Mouse (Mus musculus) adrenal gland, postnatal 14 days (tissue): ENCODE measurements at regions not wholly inside any gene's neighbourhood (a gene's known extent, or its start where the extent isn't known, plus 50 kb on each side); places are given as distances from the start of the nearest gene placed in this dataset.
A peak's percentile ranks its signal among the peaks of the same experiment; 100 is the strongest.

Experiments used
- DNase-seq: peaks from one replicate; pipeline ENCODE4 v3.0.0; 2021; ENCODE audit warnings: mixed read lengths

- no peak for DNase-seq
Measured at GRCm38 (mm10) chr10:98292140-98292539, 565.6 kb upstream of the C030005K15Rik start.

- no peak for DNase-seq
Measured at GRCm38 (mm10) chr10:98305667-98306066, 579.1 kb upstream of the C030005K15Rik start.

GRCm38 (mm10) chr10:98309667-98310066 lies 583.1 kb upstream of the C030005K15Rik start:
- no peak for DNase-seq

DNA sequence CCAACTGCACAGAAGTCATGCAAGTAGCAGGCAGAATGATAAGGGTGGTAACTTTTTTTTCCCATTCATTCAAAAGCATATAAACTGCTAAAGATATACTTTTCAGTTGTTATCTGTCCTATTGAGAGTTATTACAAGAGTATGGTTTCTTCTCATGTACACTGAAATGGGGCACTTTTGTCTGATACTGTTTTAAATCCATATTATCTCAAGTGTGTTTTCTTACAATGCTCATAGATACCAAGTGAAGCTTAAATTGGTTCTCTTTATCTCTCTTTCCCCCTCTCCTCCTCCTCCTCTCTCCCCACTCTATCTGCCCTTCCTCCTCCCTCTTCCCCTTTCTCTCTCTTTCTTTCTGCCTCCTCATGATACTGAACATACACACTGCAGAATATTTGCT lies 584.8 kb upstream of the C030005K15Rik start:
- DNase-seq = no peak

GRCm38 (mm10) chr10:98318416-98318815 lies 591.9 kb upstream of the C030005K15Rik start:
- no peak for DNase-seq

DNA sequence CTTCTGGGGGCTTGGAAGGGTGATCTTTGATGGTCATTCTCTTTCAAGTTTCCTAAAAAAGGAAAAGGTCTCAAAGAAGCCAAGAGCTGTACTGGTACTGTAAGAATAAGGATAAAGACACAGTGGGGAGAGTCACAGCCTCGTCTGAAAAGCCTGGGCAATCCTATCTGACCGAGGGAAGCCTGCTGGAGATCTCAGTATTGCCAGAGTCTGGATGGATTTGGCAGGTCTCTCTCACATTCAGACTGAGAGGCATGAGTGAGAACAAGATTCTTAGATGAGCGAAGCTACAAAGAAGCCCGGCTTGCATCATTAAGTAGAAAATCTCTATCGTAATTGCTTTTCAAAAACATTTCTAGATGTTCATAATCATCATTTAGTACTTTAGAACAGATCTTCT lies 590.4 kb upstream of the Atp2b1 start:
- no peak for DNase-seq

- DNase-seq = no peak
Measured at GRCm38 (mm10) chr10:98324591-98324990, 589.6 kb upstream of the Atp2b1 start.

- DNase-seq = no peak
Measured at GRCm38 (mm10) chr10:98325720-98326119, 588.5 kb upstream of the Atp2b1 start.

GRCm38 (mm10) chr10:98332682-98333081 lies 581.5 kb upstream of the Atp2b1 start:
- DNase-seq = peak; percentile 5

- peak; percentile 17 for DNase-seq
Measured at GRCm38 (mm10) chr10:98333411-98334067, 580.7 kb upstream of the Atp2b1 start.

GRCm38 (mm10) chr10:98343827-98344226 lies 570.4 kb upstream of the Atp2b1 start:
- no peak for DNase-seq

DNA sequence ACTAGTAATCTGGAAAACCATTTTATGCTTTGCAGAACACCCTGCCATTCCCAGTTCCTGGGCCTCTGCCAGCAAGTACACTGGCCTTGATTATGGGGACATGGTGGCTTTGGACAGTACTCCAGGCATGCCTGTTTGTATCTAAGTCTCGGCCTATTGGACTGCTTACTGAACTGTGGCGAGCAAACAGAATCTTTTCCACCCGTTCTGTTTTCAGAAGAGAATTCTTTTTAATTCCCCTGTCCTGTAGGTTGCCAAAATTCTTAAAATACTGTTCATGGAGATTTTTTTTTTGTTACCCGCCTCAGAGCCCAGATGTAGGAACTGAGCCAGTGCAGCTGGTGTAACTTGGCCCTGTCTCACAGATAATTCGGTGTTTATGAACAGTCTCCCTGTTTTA lies 564.7 kb upstream of the Atp2b1 start:
- DNase-seq = peak; percentile 55

GRCm38 (mm10) chr10:98350318-98350926 lies 563.8 kb upstream of the Atp2b1 start:
- DNase-seq = no peak

DNA sequence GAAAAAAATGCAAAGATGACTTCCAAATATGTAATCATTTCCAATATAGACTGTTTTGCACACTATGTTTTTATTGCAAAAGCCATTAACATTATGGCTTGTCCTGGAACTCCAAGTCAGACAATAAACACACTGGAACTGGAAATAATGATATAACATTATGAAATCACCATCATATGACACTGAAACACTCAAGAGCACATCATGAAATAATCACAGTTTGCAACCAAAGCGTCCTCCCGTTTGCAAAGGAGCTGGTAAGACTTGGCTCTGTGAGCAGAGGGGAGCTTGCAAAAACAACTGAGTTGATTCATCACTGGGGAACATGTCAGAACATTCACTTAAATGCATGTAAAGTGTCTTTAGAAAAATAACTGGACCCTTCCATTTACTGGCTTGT lies 562.1 kb upstream of the Atp2b1 start:
- no peak for DNase-seq

GRCm38 (mm10) chr10:98354486-98354885 lies 559.7 kb upstream of the Atp2b1 start:
- DNase-seq = no peak

- DNase-seq = no peak
Measured at GRCm38 (mm10) chr10:98364604-98365003, 549.6 kb upstream of the Atp2b1 start.

DNA sequence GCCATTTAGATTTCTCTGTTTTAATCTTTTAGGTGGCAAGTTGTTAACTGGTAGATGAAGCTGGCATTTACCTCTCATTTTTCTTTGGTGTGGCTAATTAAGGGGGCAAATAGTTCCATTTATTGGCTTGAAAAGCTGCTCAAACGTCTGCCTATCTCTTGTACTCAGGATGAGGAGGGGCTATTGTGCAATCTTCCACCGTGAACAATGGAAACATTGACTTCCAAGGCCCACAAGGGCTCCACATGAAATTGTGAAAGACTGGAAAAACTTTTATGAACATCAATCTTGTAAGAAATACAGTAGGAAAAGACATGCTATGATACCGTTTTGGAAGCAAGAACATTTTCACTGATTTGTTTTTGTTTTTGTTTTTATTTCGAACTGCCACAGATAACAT lies 541.6 kb upstream of the Atp2b1 start:
- no peak for DNase-seq

GRCm38 (mm10) chr10:98373314-98373713 lies 540.9 kb upstream of the Atp2b1 start:
- DNase-seq = no peak

GRCm38 (mm10) chr10:98374684-98375083 lies 539.5 kb upstream of the Atp2b1 start:
- no peak for DNase-seq

- no peak for DNase-seq
Measured at GRCm38 (mm10) chr10:98388543-98388942, 525.7 kb upstream of the Atp2b1 start.

DNA sequence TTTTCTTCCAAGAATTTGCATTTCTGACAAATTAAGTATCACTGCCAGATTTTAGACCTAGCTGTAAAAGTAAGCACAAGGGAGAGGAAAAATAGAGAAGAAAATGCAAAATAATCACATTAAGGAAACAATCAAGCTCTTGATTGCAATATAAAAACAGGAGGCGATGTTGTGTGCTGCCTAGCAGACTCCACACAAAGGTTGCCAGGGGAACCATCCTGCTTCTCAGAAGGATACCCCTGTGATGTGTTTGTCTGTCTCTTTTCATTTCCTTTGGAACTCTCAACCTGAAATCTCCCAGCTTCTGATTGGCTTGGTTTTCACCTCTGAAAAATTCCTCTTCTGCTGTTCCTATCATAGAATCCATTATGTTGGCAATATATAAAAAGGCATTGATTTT lies 514.3 kb upstream of the Atp2b1 start:
- DNase-seq = no peak

DNA sequence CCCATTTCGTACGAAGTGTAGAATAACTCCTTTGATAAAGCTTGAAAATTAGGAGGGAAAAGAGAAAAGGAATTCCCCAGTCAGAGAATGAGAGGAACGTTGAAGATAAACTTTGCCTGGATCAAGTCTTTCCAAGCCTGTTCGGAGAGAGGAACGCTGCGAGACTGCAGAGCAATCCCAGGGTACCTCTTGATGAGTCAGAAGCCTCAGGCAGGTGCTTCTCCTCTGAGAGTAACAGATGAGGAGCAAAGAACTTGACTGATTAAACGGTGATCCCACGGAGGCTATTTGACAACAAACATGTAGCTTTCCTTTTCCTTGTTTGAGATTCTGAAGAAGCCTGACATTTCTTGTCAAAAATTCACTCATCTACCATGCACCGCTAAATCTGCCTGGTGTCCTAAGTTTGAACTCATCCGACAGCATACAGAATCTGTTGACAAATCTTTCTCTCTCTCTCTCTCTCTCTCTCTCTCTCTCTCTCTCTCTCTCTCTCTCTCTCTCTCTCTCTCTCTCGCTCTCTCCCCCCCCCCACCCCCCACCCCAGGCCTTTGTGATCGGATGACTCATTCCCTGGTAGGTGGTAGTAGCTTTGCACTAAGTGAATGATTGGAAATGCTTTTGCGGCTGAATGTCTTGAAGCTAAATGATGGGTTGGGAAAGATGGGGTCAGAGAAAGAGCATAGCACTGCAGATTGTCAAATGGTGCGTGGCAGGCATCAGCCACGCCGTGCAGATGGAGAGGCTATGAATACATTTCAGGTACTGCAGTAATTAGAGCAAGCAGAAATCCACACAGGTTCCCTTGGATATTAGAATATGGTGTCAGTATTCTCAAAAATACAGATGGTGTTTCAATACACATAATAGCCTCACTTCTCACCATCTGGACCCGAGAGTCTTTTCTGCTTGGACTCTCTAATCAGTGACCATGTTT lies 496.1 kb upstream of the Atp2b1 start:
- DNase-seq = no peak

- DNase-seq = no peak
Measured at GRCm38 (mm10) chr10:98424450-98424849, 489.8 kb upstream of the Atp2b1 start.
